Mouse (Mus musculus) small intestine, adult 2 months (tissue): ENCODE results near the gene Slc44a2.

ENCODE experiments used
- CTCF ChIP-seq: fragments of 200-500 bp; IDR thresholded peaks from 2 replicates; pipeline ENCODE4 v1.5.1; 2012; ENCODE audit warnings: low read depth, mild to moderate bottlenecking, control low read depth, inconsistent platforms, low read length, moderate library complexity, mixed read lengths; ENCODE audit not compliant: insufficient replicate concordance, insufficient read length; ENCODE audit errors: extremely low read depth
- POLR2A ChIP-seq: fragments of 200-500 bp; IDR thresholded peaks from 2 replicates; pipeline ENCODE4 v1.6.1; 2012; ENCODE audit warnings: low read depth, mild to moderate bottlenecking, control low read depth, inconsistent platforms, low read length, moderate library complexity

- TF ChIP-seq CTCF = no peak
- no peak for TF ChIP-seq POLR2A
These were observed 13.0 kb downstream of the Slc44a2 start for GRCm38 (mm10) chr9:21333523-21333922.
